Mouse (Mus musculus) adrenal gland, adult 2 months (tissue): ENCODE measurements around the gene Gtf3a. TPM values are rescaled to one million over a fixed set of nuclear protein-coding genes. Genes with fewer than 3 reads are reported as not detected.

Experiments
- DNase-seq: peaks from one replicate; pipeline ENCODE4 v3.0.0; 2021
- polyA plus RNA-seq: library from polyadenylated mRNA; depleted of rRNA; stranded (reverse); fragments of >200 nt; gene quantifications from 2 replicates; pipeline ENCODE4 v1.2.3, GENCODE M21; 2012; rRNA removed
- total RNA-seq, 2 experiments: library from RNA; stranded (reverse); gene quantifications; 2 replicates each; pipeline ENCODE4 v1.2.3; 2021

Gene Gtf3a
- total and polyA plus RNA-seq, 3 experiments, result 30.1 to 47.9 (median 30.4) TPM

DNA sequence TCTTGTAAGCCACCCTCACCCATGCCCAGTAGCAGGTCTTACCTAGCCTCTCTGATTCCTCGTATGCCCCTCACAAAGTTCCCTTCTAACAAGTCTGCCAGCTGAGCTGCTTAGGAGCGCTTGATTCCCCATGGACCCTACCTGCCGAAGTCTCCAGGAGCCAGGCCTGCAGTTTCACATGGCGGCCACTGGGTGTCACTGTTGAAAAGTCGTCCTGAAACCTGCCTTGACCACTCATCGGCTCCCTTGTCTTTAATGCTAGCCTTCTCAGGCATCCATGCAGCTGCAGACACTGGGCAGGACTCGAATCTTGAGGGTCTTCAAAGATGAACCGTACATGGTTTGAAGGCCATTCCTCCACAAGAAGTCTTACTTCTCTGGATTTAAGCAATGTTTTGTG, 34.8 kb downstream of the Gtf3a start:
- peak; percentile 62 for DNase-seq

- DNase-seq, result no peak
Measured at GRCm38 (mm10) chr5:146985725-146986433, 37.4 kb downstream of the Gtf3a start.

- DNase-seq, result no peak
Measured at GRCm38 (mm10) chr5:146987588-146987987, 39.1 kb downstream of the Gtf3a start.

GRCm38 (mm10) chr5:146989051-146989450, 40.6 kb downstream of the Gtf3a start:
- DNase-seq, result peak; percentile 82

- DNase-seq, result peak; percentile 89
Measured at GRCm38 (mm10) chr5:146993509-146993908, 45.1 kb downstream of the Gtf3a start.

- DNase-seq, result no peak
Measured at GRCm38 (mm10) chr5:146994973-146995372, 46.5 kb downstream of the Gtf3a start.

DNA sequence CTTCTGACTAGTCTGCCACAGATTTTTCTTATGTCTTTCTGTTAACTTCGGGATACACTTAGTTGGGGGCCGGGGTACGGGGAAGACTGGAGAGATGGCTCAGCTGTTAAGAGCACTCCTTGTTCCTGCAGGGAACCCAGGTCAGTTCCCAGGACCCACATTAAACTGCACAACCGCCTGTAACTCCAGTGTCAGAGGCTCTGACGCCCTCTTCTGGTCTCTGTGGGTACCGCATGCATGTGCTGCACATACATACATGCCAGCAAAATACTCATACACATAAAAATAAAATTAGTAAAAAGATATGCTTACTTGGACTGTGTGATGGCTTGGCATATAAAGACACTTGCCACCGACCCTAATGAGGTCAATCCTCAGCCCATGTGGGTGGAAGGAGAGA, 48.4 kb downstream of the Gtf3a start:
- no peak for DNase-seq

DNA sequence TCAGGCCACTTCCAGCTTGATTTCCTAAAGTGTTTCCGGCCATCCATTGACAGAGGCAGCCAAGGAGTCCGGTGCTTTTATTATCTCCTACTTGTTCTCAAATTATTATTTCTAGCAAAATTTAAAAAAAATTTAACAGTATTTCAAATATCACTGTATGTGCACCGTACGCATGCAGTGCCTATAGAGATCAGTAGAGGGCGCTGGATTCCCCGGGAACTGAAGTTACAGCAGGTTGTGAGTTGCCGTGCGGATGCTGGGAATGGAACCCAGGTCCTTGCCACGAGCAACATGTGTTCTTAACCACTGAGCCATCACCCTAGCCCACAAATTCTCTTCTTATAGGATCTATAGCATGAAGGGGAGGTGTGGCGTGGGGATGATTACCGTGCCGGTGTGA, 50.3 kb downstream of the Gtf3a start:
- DNase-seq, result no peak

GRCm38 (mm10) chr5:147001312-147001711, 52.9 kb downstream of the Gtf3a start:
- no peak for DNase-seq

- DNase-seq, result no peak
Measured at GRCm38 (mm10) chr5:147003303-147003702, 54.8 kb downstream of the Gtf3a start.

Other genes with a start within 250 kb of the Gtf3a start
- gene Usp12, start 153.7 kb upstream of the Gtf3a start, total RNA-seq, result 10 to 100 TPM; 27.4 to 34.2 TPM
- gene Usp12, start 153.7 kb upstream of the Gtf3a start, polyA plus RNA-seq, result 2.9 and 3.2 TPM in 2 replicates
- gene Rpl21, start 115.8 kb upstream of the Gtf3a start, total RNA-seq, result 100 to 1,000 TPM; 308 to 315 TPM
- gene Rpl21, start 115.8 kb upstream of the Gtf3a start, polyA plus RNA-seq, result 5.2 and 5.3 TPM in 2 replicates
- gene Rasl11a, start 103.6 kb upstream of the Gtf3a start, total RNA-seq, result 10 to 100 TPM in 1 of 2 experiments, 1 to 10 TPM in 1; 8.2 to 12.2 TPM
- 7.9 and 8.9 TPM in 2 replicates for gene Rasl11a, start 103.6 kb upstream of the Gtf3a start, polyA plus RNA-seq
- gene Mtif3, start 15.1 kb downstream of the Gtf3a start, total RNA-seq, result 10 to 100 TPM; 29.0 to 39.8 TPM
- gene Mtif3, start 15.1 kb downstream of the Gtf3a start, polyA plus RNA-seq, result 8.6 and 9.5 TPM in 2 replicates
- 10 to 100 TPM; 13.0 to 13.4 TPM for gene Lnx2, start 127.9 kb downstream of the Gtf3a start, total RNA-seq
- gene Lnx2, start 127.9 kb downstream of the Gtf3a start, polyA plus RNA-seq, result 33.1 and 38.5 TPM in 2 replicates
- 100 to 1,000 TPM; 111 to 124 TPM for gene Polr1d, start 128.4 kb downstream of the Gtf3a start, total RNA-seq
- gene Polr1d, start 128.4 kb downstream of the Gtf3a start, polyA plus RNA-seq, result 42.9 and 45.9 TPM in 2 replicates
- not detected for gene Gsx1, start 240.0 kb downstream of the Gtf3a start, total RNA-seq
- not detected in 2 replicates for gene Gsx1, start 240.0 kb downstream of the Gtf3a start, polyA plus RNA-seq